Mouse (Mus musculus) lung, adult 18-20 months (tissue): Measurements from ENCODE around the gene Heg1.

Experiments
- DNase-seq, 2 experiments: peaks; one replicate each; pipeline ENCODE4 v3.0.0; 2022; ENCODE audit warnings: mixed read lengths in 2 of 2

The Heg1 gene

GRCm38 (mm10) chr16:33745457-33745856, 61.3 kb downstream of the Heg1 start:
- DNase-seq = peak in 1 of 2 experiments; percentile 34

- DNase-seq = no peak
Observed at GRCm38 (mm10) chr16:33746074-33746676, 62.0 kb downstream of the Heg1 start.

GRCm38 (mm10) chr16:33747346-33747954, 63.3 kb downstream of the Heg1 start:
- no peak for DNase-seq

GRCm38 (mm10) chr16:33747994-33748393, 63.8 kb downstream of the Heg1 start:
- no peak for DNase-seq

- DNase-seq = peak; percentile 51 to 60
Observed at GRCm38 (mm10) chr16:33751152-33751551, 67.0 kb downstream of the Heg1 start.

- DNase-seq = peak; percentile 59 to 67
Observed at GRCm38 (mm10) chr16:33751590-33751989, 67.4 kb downstream of the Heg1 start.

GRCm38 (mm10) chr16:33752904-33753578, 68.9 kb downstream of the Heg1 start:
- DNase-seq = peak; percentile 34 to 55

- DNase-seq = no peak
Observed at GRCm38 (mm10) chr16:33755293-33755692, 71.1 kb downstream of the Heg1 start.

- peak; percentile 41 to 42 for DNase-seq
Observed at GRCm38 (mm10) chr16:33755961-33756360, 71.8 kb downstream of the Heg1 start.

GRCm38 (mm10) chr16:33756396-33756795, 72.2 kb downstream of the Heg1 start:
- DNase-seq = no peak

- no peak for DNase-seq
Observed at GRCm38 (mm10) chr16:33759207-33759606, 75.0 kb downstream of the Heg1 start.

- DNase-seq = no peak
Observed at GRCm38 (mm10) chr16:33760542-33760941, 76.4 kb downstream of the Heg1 start.

- no peak for DNase-seq
Observed at GRCm38 (mm10) chr16:33760996-33761395, 76.8 kb downstream of the Heg1 start.

GRCm38 (mm10) chr16:33764501-33765193, 80.5 kb downstream of the Heg1 start:
- DNase-seq = no peak

- DNase-seq = no peak
Observed at GRCm38 (mm10) chr16:33765477-33765876, 81.3 kb downstream of the Heg1 start.

- no peak for DNase-seq
Observed at GRCm38 (mm10) chr16:33766309-33766708, 82.1 kb downstream of the Heg1 start.

- DNase-seq = no peak
Observed at GRCm38 (mm10) chr16:33766757-33767156, 82.6 kb downstream of the Heg1 start.

GRCm38 (mm10) chr16:33768491-33769278, 84.5 kb downstream of the Heg1 start:
- DNase-seq = no peak

- DNase-seq = no peak
Observed at GRCm38 (mm10) chr16:33769848-33770247, 85.7 kb downstream of the Heg1 start.

GRCm38 (mm10) chr16:33770778-33771454, 86.7 kb downstream of the Heg1 start:
- DNase-seq = no peak

- no peak for DNase-seq
Observed at GRCm38 (mm10) chr16:33772809-33773208, 88.6 kb downstream of the Heg1 start.

- DNase-seq = no peak
Observed at GRCm38 (mm10) chr16:33774972-33775371, 90.8 kb downstream of the Heg1 start.
